Mouse (Mus musculus) retina, adult 2 months (tissue): ENCODE results near the gene Ppara.

Source experiments
- DNase-seq: peaks from one replicate; pipeline ENCODE4 v3.0.0-alpha.2; 2012; ENCODE audit warnings: low read depth, low spot score

Ppara gene

GRCm38 (mm10) chr15:85802931-85803330 lies 68.1 kb downstream of the Ppara start:
- DNase-seq: no peak

- no peak for DNase-seq
These were observed 72.1 kb downstream of the Ppara start for GRCm38 (mm10) chr15:85806886-85807285.

GRCm38 (mm10) chr15:85807404-85807803 lies 72.6 kb downstream of the Ppara start:
- no peak for DNase-seq

- DNase-seq: no peak
These were observed 73.2 kb downstream of the Ppara start for GRCm38 (mm10) chr15:85808031-85808430.

GRCm38 (mm10) chr15:85808434-85808833 lies 73.7 kb downstream of the Ppara start:
- no peak for DNase-seq

GRCm38 (mm10) chr15:85809091-85809490 lies 74.3 kb downstream of the Ppara start:
- no peak for DNase-seq

- no peak for DNase-seq
These were observed 75.7 kb downstream of the Ppara start for GRCm38 (mm10) chr15:85810462-85810805.

- no peak for DNase-seq
These were observed 76.2 kb downstream of the Ppara start for GRCm38 (mm10) chr15:85810806-85811521.

GRCm38 (mm10) chr15:85811535-85812277 lies 76.9 kb downstream of the Ppara start, which contains the start of gene Cdpf1:
Gene Cdpf1 (minus strand): TSS chr15:85811697.
- peak; percentile 95 for DNase-seq

GRCm38 (mm10) chr15:85813428-85813827 lies 78.6 kb downstream of the Ppara start:
- no peak for DNase-seq

- no peak for DNase-seq
These were observed 86.6 kb downstream of the Ppara start, which contains the start of gene Pkdrej for GRCm38 (mm10) chr15:85821203-85822010. Gene Pkdrej (minus strand): TSS chr15:85821734.

- DNase-seq: no peak
These were observed 87.2 kb downstream of the Ppara start for GRCm38 (mm10) chr15:85822011-85822359.

GRCm38 (mm10) chr15:85826676-85827075 lies 91.9 kb downstream of the Ppara start:
- DNase-seq: no peak

GRCm38 (mm10) chr15:85828071-85828470 lies 93.3 kb downstream of the Ppara start:
- DNase-seq: no peak

- no peak for DNase-seq
These were observed 94.7 kb downstream of the Ppara start for GRCm38 (mm10) chr15:85829470-85829869.

- peak; percentile 50 for DNase-seq
These were observed 97.3 kb downstream of the Ppara start, which contains the start of gene Ttc38 for GRCm38 (mm10) chr15:85831954-85832590. Gene Ttc38 (plus strand): TSS chr15:85832306.

- no peak for DNase-seq
These were observed 97.8 kb downstream of the Ppara start for GRCm38 (mm10) chr15:85832599-85832998.

GRCm38 (mm10) chr15:85835335-85835734 lies 100.6 kb downstream of the Ppara start:
- DNase-seq: no peak

- no peak for DNase-seq
These were observed 102.1 kb downstream of the Ppara start for GRCm38 (mm10) chr15:85836887-85837286.

- no peak for DNase-seq
These were observed 106.2 kb downstream of the Ppara start for GRCm38 (mm10) chr15:85840983-85841382.

- DNase-seq: no peak
These were observed 107.1 kb downstream of the Ppara start for GRCm38 (mm10) chr15:85841796-85842360.
